Mouse (Mus musculus): ENCODE measurements around the gene Glrb.

DNA sequence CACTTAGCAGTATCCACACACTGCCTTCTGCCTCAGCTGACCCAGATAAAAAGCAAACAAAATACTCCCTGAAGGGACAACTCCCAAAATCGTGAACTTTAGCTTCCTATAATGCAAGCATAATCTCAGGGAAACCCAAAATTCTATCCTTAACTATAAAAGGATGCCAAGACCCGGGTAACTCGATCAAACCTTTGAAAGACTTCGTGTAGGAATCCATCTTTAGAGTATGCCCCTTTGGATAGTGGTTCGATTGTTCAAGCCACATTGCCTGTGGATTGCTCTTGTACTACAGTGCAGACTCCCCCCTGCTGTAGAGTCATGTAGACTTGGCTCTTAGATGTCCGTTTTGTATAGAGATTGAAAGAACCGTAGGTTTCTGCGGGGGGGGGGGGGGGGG is 110.2 kb downstream of the Glrb start:
- TF ChIP-seq CTCF (IDR thresholded peaks at IDR 0.05; ENCODE audit: extremely low read depth, insufficient read depth, insufficient read length, insufficient replicate concordance) (no peak), POLR2A (IDR thresholded peaks at IDR 0.05; ENCODE audit: low read depth, low read length) (no peak)

All from spleen, adult 2 months (tissue).